11 mouse cellular contexts compared by ENCODE assay signal in the genomic region with DNA sequence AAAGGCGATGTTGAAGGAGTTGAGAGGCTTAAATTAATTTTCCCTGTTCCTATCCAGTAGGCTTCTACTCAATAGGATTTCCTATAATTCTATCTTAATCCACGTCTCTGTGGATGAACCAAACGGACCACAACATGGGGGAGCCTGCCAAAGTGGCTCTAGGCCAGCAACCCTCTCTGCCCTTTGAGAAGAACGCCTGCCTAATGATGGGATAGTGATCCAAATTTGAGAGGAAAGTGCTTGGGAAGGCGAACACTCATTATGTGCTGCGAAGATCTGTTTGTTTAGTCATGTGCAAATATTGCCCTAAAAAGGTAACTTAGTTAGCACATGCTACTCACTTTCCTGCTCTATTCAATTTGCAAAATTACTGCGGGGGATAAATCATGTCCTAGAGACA.
DNase-seq lines count a peak whose midpoint lies in the region; ATAC-seq and TF ChIP-seq lines count a peak whose summit lies in the region.
"Had no signal": no experiment of that assay in that cellular context is flagged by ENCODE, and none has a peak within 500 bp of the region (broad histone marks: within the 10 kb centered on the region; RNA-seq: fewer than 3 reads in every experiment).

No protein-coding gene starts in this region.

- H3K9me3 ChIP-seq in stomach, postnatal 0 days (ENCODE audit: control insufficient read depth, low read length) = no peaks in the 10 kb centered on the region
- H3K9me3 ChIP-seq: hindbrain, embryonic 12.5 days had no signal

- no peak for ATAC-seq in cerebellum, adult (ENCODE audit: insufficient number of reproducible peaks, low FRiP score, low TSS enrichment)
- peak; percentile 15; the same call in 1 of the 2 replicates for ATAC-seq in stomach, postnatal 0 days (ENCODE audit: low FRiP score, low TSS enrichment)

- H3K4me2 ChIP-seq in stomach, postnatal 0 days (replicated peaks; ENCODE audit: low read depth) = no peak overlapping the region
- H3K4me2 ChIP-seq: hindbrain, embryonic 12.5 days; liver, embryonic 11.5 days had no signal

- TF ChIP-seq POLR2A in thymus, adult 2 months (IDR thresholded peaks at IDR 0.05; ENCODE audit: control insufficient read depth, extremely low read depth, insufficient read depth, low read length, poor library complexity) = no peak

- H3K27ac ChIP-seq in stomach, postnatal 0 days (replicated peaks) = no peak overlapping the region
- H3K27ac ChIP-seq in thymus, adult 2 months (ENCODE audit: control insufficient read depth, insufficient read depth, low read length) = no peak overlapping the region
- H3K27ac ChIP-seq: hindbrain, embryonic 12.5 days had no signal

- no peak for TF ChIP-seq EP300 in stomach, postnatal 0 days (optimal IDR thresholded peaks at IDR 0.05)

- peak; percentile 10 to 29 for DNase-seq in cerebellum, postnatal 36 days
- DNase-seq in kidney, postnatal 25 days = peak; percentile 45 to 46
- no peak for DNase-seq in kidney, adult 18-20 months
- peak; percentile 5 for DNase-seq in right cerebral cortex, postnatal 14 days
- no peak for DNase-seq in right cerebral cortex, postnatal 4 days
- DNase-seq in stomach, postnatal 0 days (ENCODE audit: low spot score) = no peak
- DNase-seq in thymus, adult 2 months = no peak

- H3K36me3 ChIP-seq in stomach, postnatal 0 days (ENCODE audit: control insufficient read depth, insufficient read depth, low read length) = no peaks in the 10 kb centered on the region
- no peaks in the 10 kb centered on the region for H3K36me3 ChIP-seq in thymus, adult 2 months (ENCODE audit: control insufficient read depth, insufficient read depth, low read length)
- H3K36me3 ChIP-seq: hindbrain, embryonic 12.5 days had no signal

- no peaks in the 10 kb centered on the region for H3K27me3 ChIP-seq in stomach, postnatal 0 days (ENCODE audit: control insufficient read depth, insufficient read depth, low read length)
- no peaks in the 10 kb centered on the region for H3K27me3 ChIP-seq in thymus, adult 2 months (ENCODE audit: control insufficient read depth, insufficient read depth, low read length)
- H3K27me3 ChIP-seq: hindbrain, embryonic 12.5 days had no signal

- H3K4me1 ChIP-seq in stomach, postnatal 0 days (replicated peaks; ENCODE audit: control insufficient read depth, insufficient read depth) = no peaks in the 10 kb centered on the region
- H3K4me1 ChIP-seq in thymus, adult 2 months (replicated peaks; ENCODE audit: control insufficient read depth, insufficient read depth, low read length) = no peaks in the 10 kb centered on the region
- H3K4me1 ChIP-seq: hindbrain, embryonic 12.5 days had no signal

- no peak for TF ChIP-seq CTCF in stomach, postnatal 0 days (IDR thresholded peaks at IDR 0.05; ENCODE audit: low read depth)
- no peak for TF ChIP-seq CTCF in thymus, adult 2 months (IDR thresholded peaks at IDR 0.05; ENCODE audit: borderline replicate concordance, control insufficient read depth, extremely low read depth, insufficient read depth, low read length, poor library complexity)

- 20% methylated on average over 7 of the region's 7 CpGs for WGBS in stomach, postnatal 0 days
- whole genome bisulfite sequencing in thymus, adult 2 months = 88% methylated on average over 7 of the region's 7 CpGs

- no peak overlapping the region for H3K4me3 ChIP-seq in stomach, postnatal 0 days (ENCODE audit: low read depth, low read length)
- H3K4me3 ChIP-seq in thymus, adult 2 months (ENCODE audit: control insufficient read depth, insufficient read depth, low read length) = no peak overlapping the region
- H3K4me3 ChIP-seq: hindbrain, embryonic 12.5 days; myocyte had no signal

- H3K9ac ChIP-seq in stomach, postnatal 0 days (ENCODE audit: low read length) = no peak overlapping the region
- H3K9ac ChIP-seq: hindbrain, embryonic 12.5 days had no signal

Comparison
In these comparisons a context has a peak if more than half of its experiments do, and no peak if none do; other contexts are left out.
1. DNase-seq: peak in cerebellum, postnatal 36 days (2 of 2), kidney, postnatal 25 days (2 of 2) and right cerebral cortex, postnatal 14 days (single experiment); none in kidney, adult 18-20 months (single experiment), right cerebral cortex, postnatal 4 days (single experiment), stomach, postnatal 0 days (single experiment) and thymus, adult 2 months (single experiment).